Mouse (Mus musculus): ENCODE data around the gene Insig1. TPM values are rescaled to one million over a fixed set of nuclear protein-coding genes. Genes with fewer than 3 reads are reported as not detected.
A peak's percentile ranks its signal among the peaks of the same experiment; 100 is the strongest.

Gene Insig1
- polyA plus RNA-seq, 1 experiment from 2014 or later = 87.8 TPM

GRCm38 (mm10) chr5:28093874-28094273 lies 22.7 kb downstream of the Insig1 start:
- no peak overlapping the region for H3K4me3 ChIP-seq (replicated peaks)
- no peak overlapping the region for H3K4me2 ChIP-seq (replicated peaks)
- WGBS = 19% methylated on average over 4 of the region's 4 CpGs
- no peaks in the 10 kb centered on the region for H3K36me3 ChIP-seq
- H3K27me3 ChIP-seq = no peaks in the 10 kb centered on the region
- H3K9ac ChIP-seq (replicated peaks) = no peak overlapping the region
- no peak overlapping the region for H3K27ac ChIP-seq
- no peaks in the 10 kb centered on the region for H3K9me3 ChIP-seq
- H3K4me1 ChIP-seq (replicated peaks) = no peaks in the 10 kb centered on the region
- peak; percentile 63; the same call in 1 of the 2 replicates for ATAC-seq

- Histone ChIP-seq H3K9me3 (no peaks in the 10 kb centered on the region), H3K27me3 (no peaks in the 10 kb centered on the region), H3K36me3 (no peaks in the 10 kb centered on the region), H3K4me2 (replicated peaks) (no peak overlapping the region), H3K4me1 (replicated peaks) (no peaks in the 10 kb centered on the region), H3K4me3 (replicated peaks) (no peak overlapping the region), H3K9ac (replicated peaks) (no peak overlapping the region), H3K27ac (no peak overlapping the region)
- WGBS = 73% methylated on average over 3 of the region's 3 CpGs
- no peak for ATAC-seq
These were observed 23.2 kb downstream of the Insig1 start for GRCm38 (mm10) chr5:28094393-28094792.

- no peak overlapping the region for H3K27ac ChIP-seq
- H3K4me3 ChIP-seq (replicated peaks) = no peak overlapping the region
- H3K36me3 ChIP-seq = no peaks in the 10 kb centered on the region
- H3K9ac ChIP-seq (replicated peaks) = no peak overlapping the region
- no peaks in the 10 kb centered on the region for H3K27me3 ChIP-seq
- no peak for ATAC-seq
- no peaks in the 10 kb centered on the region for H3K9me3 ChIP-seq
- H3K4me2 ChIP-seq (replicated peaks) = no peak overlapping the region
- 83% methylated on average over 6 of the region's 6 CpGs for WGBS
- no peaks in the 10 kb centered on the region for H3K4me1 ChIP-seq (replicated peaks)
These were observed 23.7 kb downstream of the Insig1 start for GRCm38 (mm10) chr5:28094846-28095245.

GRCm38 (mm10) chr5:28095671-28096070 lies 24.5 kb downstream of the Insig1 start:
- Histone ChIP-seq H3K4me2 (replicated peaks) (no peak overlapping the region), H3K36me3 (no peaks in the 10 kb centered on the region), H3K27me3 (no peaks in the 10 kb centered on the region), H3K4me3 (replicated peaks) (no peak overlapping the region), H3K9me3 (no peaks in the 10 kb centered on the region), H3K27ac (no peak overlapping the region), H3K4me1 (replicated peaks) (no peaks in the 10 kb centered on the region), H3K9ac (replicated peaks) (no peak overlapping the region)
- 82% methylated on average over 2 of the region's 2 CpGs for WGBS
- ATAC-seq = no peak

- H3K27ac ChIP-seq = no peak overlapping the region
- WGBS = 77% methylated on average over 4 of the region's 4 CpGs
- no peak overlapping the region for H3K4me2 ChIP-seq (replicated peaks)
- H3K27me3 ChIP-seq = no peaks in the 10 kb centered on the region
- H3K9me3 ChIP-seq = no peaks in the 10 kb centered on the region
- H3K4me1 ChIP-seq (replicated peaks) = no peaks in the 10 kb centered on the region
- no peak overlapping the region for H3K4me3 ChIP-seq (replicated peaks)
- no peak overlapping the region for H3K9ac ChIP-seq (replicated peaks)
- ATAC-seq = no peak
- H3K36me3 ChIP-seq = no peaks in the 10 kb centered on the region
These were observed 35.8 kb downstream of the Insig1 start for GRCm38 (mm10) chr5:28106966-28107365.

GRCm38 (mm10) chr5:28107974-28108373 lies 36.8 kb downstream of the Insig1 start:
- ATAC-seq = no peak
- H3K9me3 ChIP-seq = no peaks in the 10 kb centered on the region

GRCm38 (mm10) chr5:28110881-28111280 lies 39.7 kb downstream of the Insig1 start:
- Histone ChIP-seq H3K36me3 (no peaks in the 10 kb centered on the region), H3K9ac (replicated peaks) (no peak overlapping the region), H3K27me3 (no peaks in the 10 kb centered on the region; the same call in 1 of the 2 replicates), H3K4me1 (replicated peaks) (no peaks in the 10 kb centered on the region), H3K4me3 (replicated peaks) (no peak overlapping the region), H3K4me2 (replicated peaks) (no peak overlapping the region), H3K27ac (no peak overlapping the region), H3K9me3 (no peaks in the 10 kb centered on the region)
- 62% methylated on average over 2 of the region's 2 CpGs for WGBS
- no peak for ATAC-seq

More at GRCm38 (mm10) chr5:28107974-28108373, 36.8 kb downstream of the Insig1 start:
- no peak overlapping the region for H3K9ac ChIP-seq (replicated peaks)
- H3K4me3 ChIP-seq (replicated peaks) = no peak overlapping the region
- no peak overlapping the region for H3K27ac ChIP-seq
- no peaks in the 10 kb centered on the region; the same call in 1 of the 2 replicates for H3K27me3 ChIP-seq
- H3K4me1 ChIP-seq (replicated peaks) = no peaks in the 10 kb centered on the region
- WGBS = 90% methylated on average over 6 of the region's 6 CpGs
- no peak overlapping the region for H3K4me2 ChIP-seq (replicated peaks)
- H3K36me3 ChIP-seq = no peaks in the 10 kb centered on the region

- 5% methylated on average over 13 of the region's 13 CpGs for WGBS
- Histone ChIP-seq H3K36me3 (no peaks in the 10 kb centered on the region), H3K27ac (peak overlapping the region; percentile 74), H3K4me3 (replicated peaks) (peak overlapping the region; percentile 38), H3K9ac (replicated peaks) (peak overlapping the region; percentile 60), H3K9me3 (no peaks in the 10 kb centered on the region), H3K4me1 (replicated peaks) (peaks cover 20% of the 10 kb centered on the region), H3K4me2 (replicated peaks) (peak overlapping the region; percentile 63), H3K27me3 (peaks cover 59% of the 10 kb centered on the region)
- ATAC-seq = peak; percentile 28; the same call in 1 of the 2 replicates
These were observed 46.2 kb downstream of the Insig1 start for GRCm38 (mm10) chr5:28117251-28117880.

- Histone ChIP-seq H3K27ac (peak overlapping the region; percentile 74), H3K27me3 (peaks cover 66% of the 10 kb centered on the region), H3K4me3 (replicated peaks) (peak overlapping the region; percentile 38), H3K9me3 (no peaks in the 10 kb centered on the region), H3K4me2 (replicated peaks) (peak overlapping the region; percentile 63), H3K9ac (replicated peaks) (peak overlapping the region; percentile 60), H3K36me3 (no peaks in the 10 kb centered on the region), H3K4me1 (replicated peaks) (peaks cover 21% of the 10 kb centered on the region)
- peak; percentile 31; the same call in 1 of the 2 replicates for ATAC-seq
- WGBS = under 1% methylated on average over 30 of the region's 30 CpGs
These were observed 46.8 kb downstream of the Insig1 start for GRCm38 (mm10) chr5:28117882-28118530.

GRCm38 (mm10) chr5:28118531-28118925 lies 47.4 kb downstream of the Insig1 start:
- peaks cover 26% of the 10 kb centered on the region for H3K4me1 ChIP-seq (replicated peaks)
- 0 out of 2 replicates have a peak, but pooled peaks have one; percentile 8 for ATAC-seq
- H3K9ac ChIP-seq (replicated peaks) = peak overlapping the region; percentile 60
- peak overlapping the region; percentile 63 for H3K4me2 ChIP-seq (replicated peaks)
- WGBS = under 1% methylated on average over 19 of the region's 19 CpGs
- no peaks in the 10 kb centered on the region for H3K36me3 ChIP-seq
- H3K27ac ChIP-seq = peak overlapping the region; percentile 74; the same call in 1 of the 2 replicates
- H3K9me3 ChIP-seq = no peaks in the 10 kb centered on the region
- H3K27me3 ChIP-seq = peaks cover 70% of the 10 kb centered on the region
- peak overlapping the region; percentile 38 for H3K4me3 ChIP-seq (replicated peaks)

- Histone ChIP-seq H3K36me3 (no peaks in the 10 kb centered on the region), H3K4me1 (replicated peaks) (peaks cover 35% of the 10 kb centered on the region), H3K27ac (peak overlapping the region; percentile 61), H3K9me3 (no peaks in the 10 kb centered on the region), H3K4me3 (replicated peaks) (0 out of 2 replicates have a peak overlapping the region, but pooled peaks have one; percentile 6), H3K27me3 (peaks cover 79% of the 10 kb centered on the region), H3K9ac (replicated peaks) (no peak overlapping the region), H3K4me2 (replicated peaks) (peak overlapping the region; percentile 22)
- ATAC-seq = no peak
- WGBS = 32% methylated on average over 3 of the region's 3 CpGs
These were observed 48.4 kb downstream of the Insig1 start for GRCm38 (mm10) chr5:28119576-28119975.

Data from midbrain, embryonic 13.5 days (tissue).